Mouse (Mus musculus): ENCODE results near the gene Itgav.

DNA sequence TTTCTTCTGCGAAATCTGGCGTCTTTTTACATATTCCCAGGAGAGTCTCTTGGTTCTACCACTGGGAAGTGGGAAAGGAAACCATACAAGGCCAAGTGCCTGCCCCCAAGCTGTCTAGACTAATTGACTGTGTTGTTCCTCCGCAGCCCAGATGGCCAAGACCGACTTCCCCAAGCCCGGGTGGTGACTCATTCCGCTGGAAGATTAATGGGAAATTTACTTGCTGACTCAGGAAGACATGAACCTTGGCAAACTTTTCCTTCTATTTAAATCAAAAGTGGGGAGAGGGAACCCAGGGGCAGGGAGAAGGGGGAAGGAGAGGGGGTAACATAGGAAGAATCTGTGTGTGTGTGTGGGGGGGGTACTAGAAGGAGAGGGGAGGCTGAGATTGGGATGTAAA, 9.4 kb upstream of the Itgav start:
- TF ChIP-seq CTCF (IDR thresholded peaks at IDR 0.05; ENCODE audit: low read depth) (no peak), EP300 (IDR thresholded peaks at IDR 0.05; ENCODE audit: low read depth) (peak; percentile 30; the same call in 1 of the 2 replicates)
